Mouse (Mus musculus): ENCODE results near the gene Eef1g.
"Not testable (repeated sequence)": the region's sequence is repeated elsewhere in the genome, so short reads cannot be mapped to it uniquely, and the experiment has no call there.

The Eef1g gene

DNA sequence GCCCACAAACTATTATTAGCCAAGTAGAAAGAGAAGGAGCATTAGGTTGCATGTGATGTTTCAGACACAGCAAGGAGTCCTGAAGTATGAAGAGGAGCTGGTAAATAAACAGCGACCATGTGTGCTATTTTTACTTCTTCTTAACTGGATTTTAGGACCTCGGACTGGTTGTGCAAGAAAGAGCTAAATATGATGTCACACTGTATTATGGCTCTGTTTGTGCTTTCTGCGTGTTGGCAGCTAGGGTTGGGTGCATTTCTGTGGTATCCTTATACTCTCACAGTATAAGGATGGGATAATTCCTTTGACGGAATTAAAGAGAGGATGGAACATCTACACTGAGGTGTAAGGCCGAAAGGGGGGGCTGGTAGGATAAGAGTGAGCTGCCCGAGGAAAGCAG is 21.6 kb upstream of the Eef1g start:
- no peak for DNase-seq (ENCODE audit: low spot score)

DNA sequence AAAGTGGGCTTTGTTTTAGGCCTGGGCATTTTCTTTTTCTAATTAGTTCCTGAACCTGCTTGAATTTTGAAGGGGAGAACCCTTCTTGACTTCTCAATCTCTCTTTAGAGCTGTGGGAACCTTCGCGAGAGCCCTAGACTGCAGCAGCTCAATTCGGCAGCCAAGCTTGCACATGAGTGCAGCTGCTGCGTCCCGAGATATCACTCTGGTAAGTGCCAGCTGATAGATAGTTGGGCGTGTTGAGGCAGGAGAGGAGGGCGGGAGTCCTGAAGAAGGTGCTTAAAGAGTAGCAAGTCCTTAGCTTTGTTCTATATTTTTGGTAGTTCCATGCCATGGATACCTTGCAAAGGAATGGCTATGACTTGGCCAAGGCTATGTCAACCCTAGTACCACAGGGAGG is 19.9 kb upstream of the Eef1g start:
- DNase-seq (ENCODE audit: low spot score): no peak

DNA sequence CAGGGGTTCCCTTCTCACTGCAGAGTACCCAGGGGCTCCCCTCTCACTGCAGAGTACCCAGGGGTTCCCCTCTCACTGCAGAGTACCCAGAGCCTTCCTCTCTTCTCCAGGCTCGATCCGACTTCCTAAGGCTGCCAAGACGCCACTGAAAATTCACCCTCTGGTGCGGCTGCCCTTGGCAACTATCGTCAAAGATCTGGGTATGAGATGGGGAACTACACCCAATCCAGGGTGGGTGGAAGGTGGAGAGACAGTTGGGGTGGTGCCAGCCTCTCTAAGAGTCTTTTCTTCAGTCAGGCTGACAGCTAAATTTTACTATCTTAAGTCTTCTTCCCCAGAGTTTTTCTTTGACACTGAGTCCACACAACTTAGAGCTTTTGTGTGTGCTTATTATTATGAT is 16.7 kb upstream of the Eef1g start:
- no peak for DNase-seq (ENCODE audit: low spot score)

DNA sequence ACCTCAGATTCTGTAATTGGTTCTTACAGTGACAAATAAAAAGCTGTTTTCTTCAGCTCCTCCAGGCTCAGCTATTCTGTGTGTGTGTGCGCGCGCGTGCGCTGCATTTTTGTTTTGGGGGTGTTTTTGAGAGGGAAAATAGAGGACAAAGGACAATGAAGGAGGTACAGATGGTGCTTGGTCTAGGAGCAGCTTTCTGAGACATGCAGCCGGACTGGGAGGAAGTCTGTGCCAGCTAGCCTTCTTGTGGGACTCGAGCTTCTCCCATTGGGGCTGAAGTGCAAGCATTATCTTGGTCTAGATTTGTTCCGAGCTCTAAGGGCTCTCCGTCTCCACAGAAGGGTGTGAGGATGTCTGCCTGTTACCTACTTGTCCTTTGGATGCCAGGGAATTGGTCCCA is 14.6 kb upstream of the Eef1g start:
- DNase-seq (ENCODE audit: low spot score): no peak

- peak; percentile 96 for DNase-seq (ENCODE audit: low spot score)
Observed at GRCm38 (mm10) chr19:8953135-8954039, 13.5 kb upstream of the Eef1g start, which contains the start of gene Tut1. TSS of gene Tut1 (plus strand) at chr19:8953847.

GRCm38 (mm10) chr19:8954171-8954570 is 12.7 kb upstream of the Eef1g start:
- no peak for DNase-seq (ENCODE audit: low spot score)

DNA sequence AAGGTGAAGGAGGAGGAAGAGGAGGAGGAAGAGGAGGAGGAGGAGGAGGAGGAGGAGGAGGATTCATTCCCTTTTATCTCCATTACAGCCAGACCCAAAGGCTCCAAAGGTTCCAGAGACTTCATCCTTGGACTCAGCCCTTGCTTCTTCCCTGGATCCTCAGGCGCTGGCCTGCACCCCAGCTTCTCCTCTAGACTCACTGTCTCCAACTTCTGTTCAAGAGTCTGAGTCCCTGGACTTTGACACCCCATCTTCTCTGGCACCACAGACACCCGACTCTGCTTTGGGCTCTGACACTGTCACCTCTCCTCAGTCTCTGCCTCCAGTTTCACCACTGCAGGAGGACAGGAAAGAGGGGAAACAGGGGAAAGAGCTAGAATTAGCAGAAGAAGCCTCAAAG is 4.6 kb upstream of the Eef1g start:
- DNase-seq (ENCODE audit: low spot score): no peak

DNA sequence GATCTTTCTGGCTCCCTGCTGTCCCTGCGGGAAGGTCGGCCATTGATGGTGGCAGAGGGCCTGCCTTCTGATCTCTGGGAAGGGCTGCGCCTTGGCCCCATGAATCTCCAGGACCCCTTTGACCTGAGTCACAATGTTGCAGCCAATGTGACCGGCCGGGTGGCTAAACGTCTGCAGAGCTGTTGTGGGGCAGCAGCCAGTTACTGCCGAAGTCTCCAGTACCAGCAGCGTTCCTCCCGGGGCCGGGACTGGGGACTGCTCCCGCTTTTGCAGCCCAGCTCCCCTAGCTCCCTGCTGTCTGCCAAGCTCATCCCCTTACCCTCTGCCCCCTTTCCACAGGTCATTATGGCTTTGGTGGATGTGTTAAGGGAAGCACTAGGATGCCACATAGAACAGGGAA is 1.8 kb upstream of the Eef1g start:
- no peak for DNase-seq (ENCODE audit: low spot score)

DNA sequence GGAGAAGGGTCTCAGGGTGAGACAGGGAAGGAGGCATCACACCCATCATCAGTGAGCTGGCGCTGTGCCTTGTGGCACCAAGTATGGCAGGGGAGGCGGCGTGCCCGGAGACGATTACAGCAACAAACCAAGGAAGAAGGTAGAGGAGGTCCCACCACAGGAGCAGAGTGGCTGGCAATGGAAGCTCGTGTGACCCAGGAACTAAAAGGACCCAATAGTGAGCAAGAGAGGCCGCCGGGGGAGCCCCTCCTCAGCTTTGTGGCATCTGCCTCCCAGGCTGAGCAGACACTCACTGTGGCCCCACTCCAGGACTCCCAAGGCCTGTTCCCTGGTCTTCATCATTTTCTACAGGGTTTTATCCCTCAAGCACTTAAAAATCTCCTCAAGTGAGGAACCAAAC is 1.1 kb upstream of the Eef1g start:
- peak; percentile 32 for DNase-seq (ENCODE audit: low spot score)

DNA sequence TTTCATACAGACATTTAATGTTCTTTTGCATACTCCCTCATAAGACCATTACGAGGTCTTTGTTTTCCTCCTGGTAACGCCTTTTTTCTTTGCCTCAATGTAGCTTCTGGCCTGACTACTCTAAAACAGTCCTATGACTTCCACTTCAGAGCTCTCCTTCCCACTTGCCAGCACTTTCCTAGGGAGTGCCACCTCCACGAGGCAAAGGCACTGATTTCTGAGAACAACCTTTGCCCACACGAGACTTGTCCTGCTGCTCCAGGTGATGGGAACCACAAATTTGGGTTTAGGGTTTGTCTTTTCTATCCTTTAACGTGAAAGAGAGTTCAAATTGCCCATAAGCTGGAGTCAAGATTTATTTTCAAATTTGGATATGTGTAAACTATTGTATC is 647 bp upstream of the Eef1g start:
- no peak for DNase-seq (ENCODE audit: low spot score)

- DNase-seq (ENCODE audit: low spot score): no peak
Observed at GRCm38 (mm10) chr19:8967373-8967743, 517 bp downstream of the Eef1g start.

GRCm38 (mm10) chr19:8967893-8968292 is 1.1 kb downstream of the Eef1g start:
- no peak for DNase-seq (ENCODE audit: low spot score)

- DNase-seq (ENCODE audit: low spot score): not testable (repeated sequence)
Observed at GRCm38 (mm10) chr19:8972491-8972890, 5.7 kb downstream of the Eef1g start.

- no peak for DNase-seq (ENCODE audit: low spot score)
Observed at GRCm38 (mm10) chr19:8974638-8975037, 7.8 kb downstream of the Eef1g start.

DNA sequence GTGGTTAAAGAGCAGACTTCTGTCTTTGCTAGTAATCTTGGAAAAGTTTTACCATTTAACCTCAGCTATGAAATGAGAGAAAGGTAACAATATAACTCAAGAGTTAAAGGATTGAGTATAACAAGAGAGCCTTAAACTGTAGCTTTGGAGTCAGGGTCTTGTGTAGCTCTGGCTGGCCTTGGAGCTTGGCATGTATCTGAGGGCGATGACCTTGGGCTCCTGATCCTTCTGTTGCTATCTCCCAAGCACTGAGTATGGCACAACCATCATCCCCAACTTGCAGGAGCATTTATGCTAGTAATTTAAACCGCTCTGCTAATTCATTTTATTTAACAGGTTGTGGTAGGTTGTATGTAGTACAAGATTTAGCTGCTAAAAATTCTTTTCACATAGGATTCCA is 8.7 kb downstream of the Eef1g start:
- no peak for DNase-seq (ENCODE audit: low spot score)

- no peak for DNase-seq (ENCODE audit: low spot score)
Observed at GRCm38 (mm10) chr19:8976535-8976934, 9.7 kb downstream of the Eef1g start.

DNA sequence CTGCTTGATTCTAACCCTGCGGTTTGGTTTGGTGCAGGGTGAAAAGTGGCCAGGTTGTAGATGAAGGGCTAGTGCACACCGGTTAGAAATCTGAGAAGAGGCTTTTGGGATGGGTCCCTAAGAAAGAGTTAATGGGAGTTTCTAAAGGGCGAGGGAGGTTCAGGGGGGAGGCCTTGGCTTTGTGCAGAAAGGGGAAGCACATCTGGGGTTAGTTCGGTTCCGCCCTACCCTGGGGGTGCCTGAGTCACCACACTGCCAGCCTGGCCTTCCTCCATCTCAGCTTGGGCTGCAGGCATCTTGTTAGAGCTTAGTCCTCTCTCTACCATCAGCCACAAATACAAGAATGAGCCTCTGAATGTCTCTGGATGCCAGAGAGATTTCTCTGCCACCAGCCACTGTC is 13.9 kb downstream of the Eef1g start:
- DNase-seq (ENCODE audit: low spot score): no peak

DNA sequence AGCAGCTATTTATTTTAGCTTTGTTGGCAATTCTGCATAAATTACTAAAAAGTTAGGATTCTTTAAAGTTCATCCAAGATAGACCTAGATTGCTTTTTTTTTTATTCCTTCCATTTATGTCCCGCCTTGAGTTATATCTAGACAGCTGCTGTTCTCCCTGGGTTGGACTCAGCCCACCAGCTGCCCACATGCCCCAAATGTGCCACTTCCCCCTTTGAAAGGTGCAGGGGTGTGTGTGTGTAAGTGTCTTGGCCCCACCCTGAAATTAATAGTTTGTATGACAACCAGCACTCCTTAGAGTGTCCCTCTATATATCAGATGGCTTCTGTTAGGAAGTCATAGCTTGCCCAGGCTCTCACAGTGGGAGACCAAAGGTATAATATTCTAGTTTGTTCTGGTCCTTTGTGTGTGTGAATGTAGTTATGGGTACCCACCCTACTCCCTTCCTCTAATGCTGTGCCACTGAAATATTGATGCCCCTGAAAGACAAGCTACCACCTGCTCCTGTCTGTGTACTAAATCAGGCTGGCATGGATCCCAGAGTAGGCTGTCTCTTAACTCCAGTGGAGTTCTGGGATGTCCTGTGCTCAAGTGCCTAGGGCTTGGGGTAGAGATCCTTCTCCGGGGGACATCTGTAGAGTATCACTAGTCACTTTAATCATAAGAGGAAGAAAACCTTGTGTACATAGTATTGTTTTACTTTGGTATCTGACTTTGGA is 14.8 kb downstream of the Eef1g start:
- DNase-seq (ENCODE audit: low spot score): no peak

- no peak for DNase-seq (ENCODE audit: low spot score)
Observed at GRCm38 (mm10) chr19:8982303-8983149, 15.7 kb downstream of the Eef1g start.

- DNase-seq (ENCODE audit: low spot score): no peak
Observed at GRCm38 (mm10) chr19:8983150-8983650, 16.4 kb downstream of the Eef1g start.

DNA sequence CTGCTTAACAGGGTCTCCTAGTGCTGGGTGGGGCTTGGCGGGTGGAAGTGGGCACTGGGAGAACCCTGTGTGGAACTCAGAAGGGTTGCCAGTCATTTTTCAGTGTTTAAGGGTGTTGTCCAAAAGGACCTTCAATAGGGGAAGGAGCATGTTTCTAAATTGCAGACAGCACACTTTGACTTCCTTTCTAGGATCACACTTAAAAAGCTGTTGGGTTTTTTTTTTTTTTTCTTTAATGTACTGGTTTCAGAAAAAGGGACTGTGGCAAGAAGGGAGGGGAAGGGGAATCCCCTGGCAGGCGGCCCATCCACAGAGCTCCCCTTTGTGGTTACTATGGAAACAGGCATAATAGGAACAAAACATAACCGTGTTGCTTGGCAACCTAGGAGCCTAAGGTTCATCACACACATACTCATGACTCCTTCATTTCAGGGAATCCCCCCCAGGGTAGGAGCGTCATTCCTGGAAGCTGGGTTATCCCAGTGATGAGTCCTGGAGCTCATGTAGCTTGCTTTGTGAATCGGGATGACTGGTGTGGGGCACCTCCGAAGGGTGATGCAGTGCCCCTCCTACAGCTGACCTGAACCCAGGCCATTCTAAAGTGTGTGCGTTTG is 17.5 kb downstream of the Eef1g start:
- peak; percentile 57 for DNase-seq (ENCODE audit: low spot score)

DNA sequence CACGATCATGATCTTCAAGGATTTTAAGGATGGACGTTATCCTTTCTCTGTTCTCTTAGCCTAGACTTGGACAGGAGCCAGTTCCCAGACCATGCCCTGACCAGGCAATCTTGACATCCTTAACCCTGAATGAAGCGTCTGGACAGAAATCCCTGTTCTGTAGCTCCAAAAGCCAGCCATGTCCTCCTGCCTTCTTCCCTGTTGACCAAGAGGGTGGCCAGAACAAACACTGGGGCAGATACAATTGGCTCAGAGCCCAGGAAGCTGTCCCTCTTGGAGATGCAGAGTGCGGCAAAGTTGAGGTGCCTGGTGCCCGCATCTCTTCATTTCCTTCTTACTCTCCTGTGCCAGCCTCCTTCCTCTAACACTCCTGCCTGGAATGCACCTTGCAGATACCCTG is 19.1 kb downstream of the Eef1g start:
- no peak for DNase-seq (ENCODE audit: low spot score)
